Mouse (Mus musculus) kidney, adult 2 months (tissue): ENCODE measurements around the gene Tex12.

Source experiments
- CTCF ChIP-seq: fragments of 200-500 bp; conservative IDR thresholded peaks from 2 replicates; pipeline ENCODE4 v1.5.1; 2011; ENCODE audit warnings: low read depth, mild to moderate bottlenecking, control low read depth, low read length, moderate library complexity, mixed read lengths; ENCODE audit not compliant: insufficient read depth, insufficient read length
- POLR2A ChIP-seq: fragments of 200-500 bp; IDR thresholded peaks from one replicate; pipeline ENCODE4 v1.6.1; 2011; ENCODE audit warnings: low read depth, low read length, control low read depth

DNA sequence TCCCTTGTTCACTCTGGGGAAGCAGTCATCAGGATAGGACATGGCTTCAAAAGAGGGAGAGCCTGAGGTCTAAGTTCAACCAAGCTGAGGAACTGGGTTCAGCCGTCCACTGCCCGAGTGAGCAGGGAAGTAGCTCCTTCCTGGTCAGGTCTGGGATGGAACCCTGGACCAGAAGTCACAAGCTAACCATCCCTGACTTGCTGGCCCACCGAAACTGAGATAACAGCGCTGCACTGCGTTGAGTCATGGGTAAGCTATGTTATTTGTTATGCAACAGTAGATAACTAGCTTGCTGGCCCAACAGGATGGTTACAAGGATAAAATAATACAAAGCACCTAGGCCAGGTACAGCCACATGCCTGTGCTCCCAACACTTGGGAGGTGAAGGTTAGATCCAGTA, 45.7 kb downstream of the Tex12 start:
- TF ChIP-seq CTCF (no peak), POLR2A (no peak)
